Comparison of ENCODE assay signal across 8 mouse cellular contexts in the genomic region with DNA sequence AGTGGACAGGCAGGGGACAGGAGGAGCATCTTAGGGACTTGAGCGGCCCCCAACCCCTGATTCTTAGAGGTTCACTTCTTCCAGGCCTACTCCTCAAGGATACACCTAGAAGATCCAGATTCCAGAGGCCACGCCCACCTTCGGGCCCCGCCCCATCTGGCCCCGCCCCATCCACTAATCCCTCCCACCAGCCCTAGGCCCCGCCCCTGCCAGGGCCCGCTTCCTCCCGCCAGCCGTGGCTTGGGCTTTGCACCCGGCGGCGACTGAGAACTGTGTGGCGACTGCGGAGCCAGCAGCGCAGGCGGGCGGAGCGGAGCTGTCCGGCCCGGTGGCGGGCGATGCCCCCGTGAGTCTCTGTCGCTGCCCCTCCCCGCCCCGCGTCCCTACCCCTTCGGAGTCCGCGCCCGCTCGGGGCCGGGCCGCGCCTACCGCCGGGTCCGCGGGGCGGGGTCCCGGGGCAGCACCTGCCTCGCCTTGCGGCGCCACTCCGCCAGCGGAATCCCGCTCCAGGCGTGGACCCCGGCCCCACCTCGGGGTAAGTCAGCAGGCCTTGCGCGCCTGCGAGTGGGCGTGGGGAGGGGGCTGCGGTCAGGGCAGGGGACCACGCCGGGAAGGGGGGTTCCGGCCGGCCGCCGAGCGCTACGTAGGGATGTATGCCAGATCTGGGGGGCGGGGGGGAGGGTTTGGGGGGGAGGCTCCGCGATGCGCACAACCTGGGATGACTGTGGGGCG. TPM values are rescaled to one million over a fixed set of nuclear protein-coding genes. Genes with fewer than 3 reads are reported as not detected.
DNase-seq lines count a peak whose midpoint lies in the region; ATAC-seq and TF ChIP-seq lines count a peak whose summit lies in the region.

Gene Rims3 (plus strand): TSS at position 229 of the 732 bp plus-strand sequence.

- H3K4me1 ChIP-seq in ES-E14 (ENCODE audit: control insufficient read depth in 2 of 2, insufficient read depth in 2 of 2, low read length in 2 of 2, poor library complexity in 1 of 2) = peaks cover 0 to 9% of the 10 kb centered on the region in 2 experiments; a peak in 1 of 4 replicates
- H3K4me1 ChIP-seq in embryonic facial prominence, embryonic 13.5 days = no peaks in the 10 kb centered on the region
- peaks cover 25% of the 10 kb centered on the region for H3K4me1 ChIP-seq in hindbrain, embryonic 12.5 days

- H3K36me3 ChIP-seq in ES-E14 (ENCODE audit: control insufficient read depth, insufficient read depth, low read length, poor library complexity, severe bottlenecking) = no peaks in the 10 kb centered on the region
- no peaks in the 10 kb centered on the region for H3K36me3 ChIP-seq in embryonic facial prominence, embryonic 13.5 days
- no peaks in the 10 kb centered on the region for H3K36me3 ChIP-seq in hindbrain, embryonic 12.5 days

- peak within 1 kb of the TSS; percentile 93 for H3K4me2 ChIP-seq in embryonic facial prominence, embryonic 13.5 days
- H3K4me2 ChIP-seq in hindbrain, embryonic 12.5 days (replicated peaks) = peak within 1 kb of the TSS; percentile 91

- ATAC-seq in embryonic facial prominence, embryonic 13.5 days (ENCODE audit: insufficient number of reproducible peaks, insufficient read depth, low FRiP score, low TSS enrichment, low read depth) = peak; percentile 45; the same call in 1 of the 2 replicates
- peak; percentile 71 for ATAC-seq in hindbrain, embryonic 12.5 days (ENCODE audit: low FRiP score)

- peak within 1 kb of the TSS; percentile 86 to 99 for H3K4me3 ChIP-seq in ES-E14 (ENCODE audit: insufficient read depth in 1 of 2, low read depth in 1 of 2, low read length in 2 of 2, poor library complexity in 1 of 2, severe bottlenecking in 1 of 2)
- peak within 1 kb of the TSS; percentile 58 for H3K4me3 ChIP-seq in embryonic facial prominence, embryonic 13.5 days
- H3K4me3 ChIP-seq in hindbrain, embryonic 12.5 days = peak within 1 kb of the TSS; percentile 51

- H3K9me3 ChIP-seq in ES-E14 (ENCODE audit: control insufficient read depth, insufficient read depth, low read depth, low read length) = no peaks in the 10 kb centered on the region
- H3K9me3 ChIP-seq in embryonic facial prominence, embryonic 13.5 days = no peaks in the 10 kb centered on the region
- no peaks in the 10 kb centered on the region for H3K9me3 ChIP-seq in hindbrain, embryonic 12.5 days (replicated peaks)

- peak; percentile 60 for DNase-seq in ES-E14 (ENCODE audit: low read depth, low spot score)
- DNase-seq in adrenal gland, postnatal 4 days (ENCODE audit: low spot score in 2 of 2) = peak; percentile 17 to 30
- peak in 1 of 2 experiments; percentile 38 for DNase-seq in layer of hippocampus, postnatal 25 days (ENCODE audit: extremely low spot score in 1 of 2, low spot score in 1 of 2)
- peak; percentile 22 for DNase-seq in lung, postnatal 14 days
- peak; percentile 36 for DNase-seq in ovary, postnatal 36 days (ENCODE audit: low spot score)
- DNase-seq in yolk sac, embryonic 10.5 days (ENCODE audit: low spot score) = peak; percentile 61

- peaks cover 71% of the 10 kb centered on the region for H3K27me3 ChIP-seq in embryonic facial prominence, embryonic 13.5 days
- H3K27me3 ChIP-seq in hindbrain, embryonic 12.5 days = peaks cover 37% of the 10 kb centered on the region

- H3K27ac ChIP-seq in ES-E14 (ENCODE audit: insufficient read depth, low read depth, low read length, poor library complexity, severe bottlenecking) = no peak within 1 kb of the TSS
- no peak within 1 kb of the TSS for H3K27ac ChIP-seq in embryonic facial prominence, embryonic 13.5 days
- no peak within 1 kb of the TSS for H3K27ac ChIP-seq in hindbrain, embryonic 12.5 days

- WGBS in embryonic facial prominence, embryonic 13.5 days = under 1% methylated on average over 60 of the region's 68 CpGs
- 1% methylated on average over 66 of the region's 68 CpGs for WGBS in hindbrain, embryonic 12.5 days

- in situ Hi-C loops in ES-E14 (cut with MboI; ENCODE audit: low sequenced_read_pairs in 2 of 2, unreplicated experiment in 2 of 2) = no loop called here

- peak within 1 kb of the TSS; percentile 91 for H3K9ac ChIP-seq in ES-E14 (ENCODE audit: insufficient read depth, low read depth, low read length, poor library complexity, severe bottlenecking)
- peak within 1 kb of the TSS; percentile 63 for H3K9ac ChIP-seq in embryonic facial prominence, embryonic 13.5 days
- H3K9ac ChIP-seq in hindbrain, embryonic 12.5 days = peak within 1 kb of the TSS; percentile 74

TF ChIP-seq in ES-E14, 5 proteins besides CTCF, POLR2A, EP300 and RAD21:
- TF ChIP-seq HCFC1 (IDR thresholded peaks at IDR 0.05; ENCODE audit: borderline replicate concordance, insufficient read depth, low read length) = peak; percentile 60; the same call in 1 of the 2 replicates
- no peak for TF ChIP-seq CHD2 (IDR thresholded peaks at IDR 0.05; ENCODE audit: low read depth, low read length)
- no peak for TF ChIP-seq MAFK (IDR thresholded peaks at IDR 0.05; ENCODE audit: insufficient read depth, low read depth, low read length)

RNA-seq across cellular contexts. Expression of gene Rims3, which starts in this region (rescaled TPM):
- 4.5 and 6.7 TPM in 2 replicates for total RNA-seq in ES-E14 (2012; rRNA removed)
- total RNA-seq in adrenal gland, postnatal 4 days (2021) = 10 to 100 TPM; 11.8 to 13.9 TPM
- polyA plus RNA-seq in embryonic facial prominence, embryonic 13.5 days (2015; fragmentation: Nextera tagmentation; extraction: Ambion mirVana) = 0.87 and 1.2 TPM in 2 replicates
- 8.5 and 9.2 TPM in 2 replicates for polyA plus RNA-seq in hindbrain, embryonic 12.5 days (2016; fragmentation: Nextera tagmentation; extraction: Ambion mirVana)
- total RNA-seq in layer of hippocampus, postnatal 25 days (2021) = 10 to 100 TPM; 24.2 to 30.6 TPM
